Mouse (Mus musculus) CD8-positive naive resting alpha-beta T cell, adult 2 months (primary cell): ENCODE data around the gene Hypk.
A peak's percentile ranks its signal among the peaks of the same experiment; 100 is the strongest.
"Not testable (repeated sequence)": the region's sequence is repeated elsewhere in the genome, so short reads cannot be mapped to it uniquely, and the experiment has no call there.

Source experiments
- DNase-seq, 2 experiments: peaks; one replicate each; pipeline ENCODE4 v3.0.0; 2022; ENCODE audit warnings: low read depth in 2 of 2, low spot score in 2 of 2

Hypk gene

DNA sequence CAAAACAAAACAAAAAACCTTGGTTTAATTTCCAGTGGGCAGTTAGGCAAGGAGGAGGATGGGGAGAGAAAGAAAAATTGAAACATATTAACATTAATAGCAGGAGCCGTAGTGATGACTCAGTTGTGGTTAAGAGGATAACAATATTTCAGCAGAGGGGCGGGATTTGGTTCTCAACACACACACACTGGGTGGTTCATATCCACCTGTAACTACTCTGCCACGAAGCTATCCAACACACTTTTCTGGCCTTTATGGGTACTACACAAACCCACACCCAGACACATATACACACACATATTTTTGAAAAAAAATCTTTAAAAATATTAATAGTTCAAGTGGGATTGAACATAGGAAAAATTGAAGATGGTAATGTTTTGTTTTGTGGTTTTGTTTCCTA, 6.1 kb upstream of the Hypk start:
- no peak for DNase-seq

DNA sequence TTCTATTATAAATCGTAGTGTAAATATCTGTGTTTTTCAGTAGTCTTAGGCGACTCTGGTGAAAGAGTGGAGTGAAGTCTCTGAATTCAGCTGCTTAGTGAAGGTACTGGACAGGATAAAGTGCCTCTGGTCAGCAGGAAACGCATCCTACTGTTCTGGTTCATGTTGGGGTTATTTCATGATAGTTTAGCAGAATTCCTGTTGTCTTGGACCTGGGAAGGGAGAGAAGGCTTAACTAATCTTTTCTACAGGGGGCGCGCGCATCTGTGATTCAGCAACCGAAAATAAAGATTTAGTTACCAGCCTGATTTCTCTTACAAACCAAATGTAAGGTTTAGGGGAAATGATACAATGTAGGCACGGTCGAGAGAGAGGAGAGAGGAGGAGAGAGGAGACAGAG, 5.0 kb upstream of the Hypk start:
- peak in 1 of 2 experiments; percentile 45 for DNase-seq

DNA sequence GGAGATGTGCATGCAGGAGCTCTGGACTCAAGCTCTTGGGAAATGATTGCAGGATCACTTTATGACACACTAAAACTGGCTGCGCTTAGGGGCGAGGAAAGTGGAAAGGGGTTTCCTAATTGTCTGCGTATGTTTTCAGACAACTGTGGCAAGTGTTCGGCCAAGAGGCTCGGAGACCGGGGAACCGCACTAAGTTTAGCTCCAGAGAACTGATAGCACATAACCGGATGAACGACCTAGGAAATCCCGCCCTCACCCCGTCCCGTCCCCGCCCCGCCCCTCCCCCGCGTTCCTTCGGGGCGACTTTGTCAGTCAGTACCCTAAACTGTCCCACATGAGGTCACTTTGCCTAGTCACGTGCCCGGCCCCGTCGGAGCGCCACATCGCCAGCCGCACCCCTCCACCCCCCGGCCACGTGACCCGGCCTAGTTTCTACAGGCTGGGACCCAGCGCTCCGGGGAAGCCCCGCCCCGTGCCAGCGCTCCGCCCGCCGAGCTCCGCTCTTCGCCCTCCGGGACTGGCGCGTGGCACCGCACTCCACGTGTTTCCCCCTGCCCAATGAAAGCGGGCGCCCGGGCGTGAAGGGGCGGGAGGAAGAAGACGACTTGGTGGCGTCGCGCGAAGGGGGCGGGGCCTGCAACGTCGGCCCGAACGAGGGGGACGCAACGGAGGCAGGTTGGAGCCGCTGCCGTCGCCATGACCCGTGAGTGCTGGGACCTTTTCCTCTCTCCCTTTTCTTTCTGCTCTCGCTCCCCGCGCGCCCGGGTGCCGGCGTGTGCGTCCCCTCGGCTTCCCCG, 4.2 kb upstream of the Hypk start, which contains the start of gene Serf2:
Gene Serf2 (plus strand): TSS at position 457 of the 797 bp plus-strand sequence.
- DNase-seq = peak; percentile 99

DNA sequence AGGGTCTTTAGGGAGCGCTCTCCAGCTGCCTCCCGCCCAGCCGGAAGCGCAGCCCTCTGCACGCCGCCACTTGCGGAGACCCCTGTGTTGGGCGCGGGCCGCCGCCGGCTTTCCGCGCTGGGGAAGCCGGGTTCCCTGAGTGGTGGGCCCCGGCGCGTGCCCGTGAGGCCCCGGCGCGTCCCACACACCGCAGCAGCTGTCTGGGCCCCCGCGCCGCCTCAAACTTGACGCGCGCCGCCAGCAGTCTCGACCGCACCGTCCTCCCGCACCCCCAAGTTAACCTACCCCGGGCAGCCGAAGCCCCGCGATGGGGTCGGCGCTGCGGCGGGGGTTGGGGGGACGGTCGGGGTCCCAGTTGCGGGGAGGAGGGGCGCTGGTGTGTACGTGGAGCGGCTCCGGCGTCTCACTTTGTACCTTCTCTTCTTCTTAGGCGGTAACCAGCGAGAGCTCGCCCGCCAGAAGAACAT, 3.5 kb upstream of the Hypk start:
- DNase-seq = no peak

DNA sequence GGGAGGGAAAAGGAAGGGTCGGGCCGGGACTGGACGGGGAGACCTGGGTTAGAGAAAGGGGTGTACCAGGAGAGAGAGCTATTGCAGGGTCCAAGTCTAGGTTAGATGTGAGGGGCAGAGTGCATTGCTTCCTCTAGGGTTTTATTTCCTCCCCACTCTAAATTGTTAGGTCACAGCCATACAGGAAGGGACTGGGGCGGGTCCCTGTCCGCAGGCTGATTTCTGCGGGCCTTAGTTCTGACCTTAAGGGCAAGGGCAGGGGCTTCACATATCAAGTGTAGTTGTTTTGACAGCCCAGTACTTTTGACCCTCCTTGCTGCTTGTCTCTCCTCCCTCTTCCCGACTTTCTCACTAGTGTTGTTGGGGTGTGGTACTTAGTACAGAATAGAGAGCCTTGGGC, 3.0 kb upstream of the Hypk start:
- no peak for DNase-seq

DNA sequence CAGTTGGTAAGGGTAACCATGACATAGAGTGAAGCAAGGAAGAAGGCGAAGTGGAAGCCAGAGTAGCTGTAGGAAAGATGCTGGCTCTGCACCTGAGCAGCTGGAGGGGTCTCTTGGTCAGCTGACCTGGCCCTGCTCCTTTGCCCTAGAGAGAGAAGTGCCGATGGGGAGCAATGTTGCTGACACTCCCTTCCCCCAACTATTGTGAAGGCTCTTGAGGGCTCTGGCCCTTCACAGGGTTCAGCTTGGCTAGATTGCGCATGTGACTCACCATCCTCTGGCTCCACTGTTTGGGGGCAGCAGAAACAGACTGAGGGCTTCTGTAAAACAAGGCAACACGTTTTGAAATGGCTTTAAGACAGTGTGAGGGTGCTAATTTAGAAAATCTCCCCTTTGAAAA, 729 bp upstream of the Hypk start:
- DNase-seq = no peak

DNA sequence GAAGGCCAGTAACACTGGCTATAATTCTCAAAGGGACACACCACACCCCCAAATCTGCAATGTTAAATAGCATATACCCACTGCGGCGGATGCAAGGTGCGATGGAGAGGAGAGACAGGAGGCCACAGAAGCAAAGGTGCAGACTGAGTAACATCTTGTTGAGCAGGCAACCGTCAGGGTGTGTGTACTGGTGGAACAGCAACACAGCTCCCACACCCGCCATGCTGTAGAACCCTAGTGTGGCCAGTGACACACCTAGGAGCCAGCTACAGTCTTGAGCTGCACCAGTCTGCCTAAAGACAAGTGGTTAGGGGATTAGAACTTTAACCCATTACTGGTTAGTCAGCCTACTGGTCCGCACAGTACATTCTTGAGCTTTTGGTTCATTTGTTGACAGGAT, 827 bp downstream of the Hypk start:
- no peak for DNase-seq

DNA sequence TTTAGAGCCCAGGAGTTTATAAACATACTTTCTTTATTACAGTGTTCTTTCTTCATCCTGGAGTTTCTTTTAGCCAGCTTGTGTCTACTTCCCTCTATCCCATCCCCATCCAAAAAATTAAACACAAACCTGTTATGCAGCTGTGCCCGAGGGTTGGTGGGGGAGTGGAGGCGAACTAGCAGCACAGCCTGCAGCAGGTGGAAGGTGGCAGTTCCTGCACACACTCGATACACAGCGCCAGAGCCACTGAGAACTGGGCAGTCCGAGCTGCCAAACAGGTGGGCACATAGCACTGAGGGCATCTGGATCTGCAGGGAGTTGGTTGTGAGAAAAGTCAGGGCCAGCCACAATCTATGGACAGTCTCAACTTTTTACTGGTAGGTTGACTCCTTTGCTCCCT, 2.4 kb downstream of the Hypk start:
- DNase-seq = no peak

DNA sequence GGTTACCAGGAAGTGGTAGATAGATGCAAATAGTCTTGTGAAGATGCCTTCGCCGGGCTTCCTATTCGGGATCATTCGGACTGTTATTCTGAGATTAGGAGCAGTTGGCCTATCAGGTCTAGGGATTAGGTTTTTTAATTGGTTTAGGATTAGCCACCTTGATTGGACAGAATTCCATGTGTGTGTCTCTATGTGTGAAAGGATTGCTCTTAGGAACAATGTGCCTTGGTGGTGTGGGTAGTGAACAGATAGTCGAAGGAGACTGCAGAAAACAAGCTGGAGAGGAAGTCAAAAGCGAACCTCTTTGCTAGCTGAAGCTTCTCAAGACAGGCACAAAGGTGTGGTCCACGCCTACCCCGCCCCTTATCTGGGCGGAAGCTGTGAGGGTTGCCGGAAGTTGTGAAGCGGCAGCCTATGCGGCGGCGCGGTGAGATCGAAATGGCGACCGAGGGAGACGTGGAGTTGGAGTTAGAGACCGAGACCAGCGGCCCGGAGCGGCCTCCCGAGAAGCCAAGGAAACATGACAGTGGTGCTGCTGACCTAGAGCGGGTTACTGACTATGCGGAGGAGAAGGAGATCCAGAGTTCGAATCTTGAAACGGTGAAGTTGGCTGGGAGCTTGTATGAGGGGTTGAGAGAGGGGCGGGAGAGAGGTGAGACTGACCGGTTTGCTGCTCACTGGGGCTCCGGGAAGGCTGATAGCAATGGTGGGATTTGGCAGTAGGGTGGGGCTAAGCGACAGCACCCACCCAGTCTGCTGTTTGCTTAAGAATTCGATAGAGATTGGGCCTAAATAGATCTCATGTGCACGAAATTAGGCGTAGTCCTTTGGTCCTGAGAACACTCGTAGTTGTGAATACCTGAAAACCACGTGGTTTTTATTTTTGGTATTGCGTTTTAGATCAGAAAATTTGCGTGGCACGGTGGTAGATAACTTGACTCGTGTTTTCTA, 3.9 kb downstream of the Hypk start, which contains the start of gene Serinc4:
Gene Serinc4 (minus strand): TSS at position 90 of the 951 bp plus-strand sequence.
- peak; percentile 84 to 85 for DNase-seq

DNA sequence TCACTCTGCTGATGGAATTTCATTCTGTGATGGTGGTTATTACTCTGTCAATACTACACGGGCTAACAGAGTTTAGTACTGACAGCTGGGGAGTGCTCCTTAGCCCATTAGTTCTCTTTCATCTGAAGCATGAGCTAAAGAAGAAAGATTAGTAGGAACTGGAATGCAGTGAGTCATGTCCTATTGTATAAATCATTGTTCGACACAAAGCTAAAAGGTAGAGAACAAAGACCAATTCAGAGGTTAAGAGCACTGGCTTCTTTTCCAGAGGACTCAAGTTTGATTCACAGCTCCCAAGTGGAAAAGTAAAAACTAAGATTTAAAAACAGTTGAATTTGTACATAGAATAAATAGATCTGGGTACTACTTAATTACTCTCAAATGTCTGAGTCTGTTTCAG, 7.0 kb downstream of the Hypk start:
- DNase-seq = no peak

DNA sequence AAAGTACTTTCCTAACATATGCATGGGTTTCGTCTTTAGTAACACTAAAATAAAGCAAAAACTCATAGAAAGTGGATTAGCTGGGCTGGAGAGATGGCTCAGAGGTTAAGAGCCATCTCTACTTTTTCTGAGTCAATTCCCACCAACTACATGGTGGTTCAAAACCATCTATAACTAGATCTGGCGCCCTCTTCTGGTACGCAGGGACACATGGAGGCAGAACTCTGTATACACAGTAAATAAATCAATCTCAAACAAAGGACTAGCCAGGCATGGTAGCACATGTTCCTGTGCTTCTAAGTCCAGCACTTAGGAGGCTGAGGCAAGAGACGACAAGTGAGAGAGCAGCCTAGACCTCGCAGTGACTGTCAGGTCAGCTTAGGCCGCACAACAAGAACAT, 15.9 kb downstream of the Hypk start:
- not testable (repeated sequence) for DNase-seq

DNA sequence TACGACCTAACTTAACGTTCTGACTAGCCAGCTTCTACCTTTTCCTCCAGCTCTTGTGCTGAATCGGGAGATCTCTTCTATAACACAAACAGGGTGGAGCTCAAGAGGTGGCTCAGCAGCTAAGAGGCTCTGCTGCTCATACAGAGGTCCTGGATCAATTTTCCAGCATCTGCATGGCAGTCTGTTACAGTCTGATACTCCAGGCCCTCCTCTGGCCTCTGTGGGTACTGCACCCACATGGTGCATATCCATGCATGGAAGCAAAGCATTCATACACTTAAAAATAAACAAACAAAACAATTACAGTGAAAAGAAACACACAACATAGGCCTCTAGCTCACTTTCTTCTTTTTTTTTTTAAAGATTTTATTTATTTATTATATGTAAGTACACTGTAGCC, 19.7 kb downstream of the Hypk start:
- not testable (repeated sequence) for DNase-seq

DNA sequence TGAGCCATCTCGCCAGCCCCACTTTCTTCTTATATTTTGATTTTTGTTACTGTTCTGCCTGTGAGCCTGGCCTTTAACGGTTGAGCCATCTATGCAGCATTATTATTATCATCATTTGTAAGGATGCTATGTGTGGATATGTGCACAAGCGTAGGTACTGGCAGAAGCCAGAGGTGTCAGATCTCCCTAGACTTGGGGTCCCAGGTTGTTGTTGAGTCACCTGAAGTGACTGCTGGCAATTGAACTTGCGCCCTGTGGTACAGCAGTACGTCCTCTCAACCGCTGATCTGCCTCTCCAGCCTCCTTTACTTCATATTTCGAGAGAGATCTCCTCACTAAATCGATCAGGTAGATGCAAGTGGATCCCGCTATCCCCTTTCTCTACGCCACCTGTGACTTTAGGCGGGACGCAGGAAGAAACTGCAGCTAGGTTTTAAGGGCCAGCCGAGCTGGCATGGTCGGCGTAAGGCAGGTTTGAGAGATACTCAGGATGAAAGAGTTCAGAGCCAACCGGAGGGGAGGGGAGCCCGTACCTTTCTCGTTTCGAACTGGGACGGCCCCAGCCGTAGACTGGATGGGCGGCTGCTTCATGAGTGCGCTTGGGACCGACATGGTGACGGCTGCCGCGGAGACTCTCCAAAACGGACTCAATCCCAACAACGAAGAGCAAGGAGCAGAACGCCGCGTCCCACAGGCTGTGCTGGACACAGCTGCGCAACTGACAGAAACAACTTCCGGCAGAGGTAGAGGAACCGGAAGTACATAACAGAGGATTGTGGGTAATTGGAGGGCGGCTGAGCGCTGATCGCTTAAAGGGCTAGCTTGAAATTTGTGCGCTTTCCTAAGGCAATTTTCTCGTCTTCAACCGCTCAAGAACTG, 20.4 kb downstream of the Hypk start, which contains the start of gene Mfap1b:
Gene Mfap1b (minus strand): TSS at position 767 of the 879 bp plus-strand sequence.
- DNase-seq = peak; percentile 61 to 71

DNA sequence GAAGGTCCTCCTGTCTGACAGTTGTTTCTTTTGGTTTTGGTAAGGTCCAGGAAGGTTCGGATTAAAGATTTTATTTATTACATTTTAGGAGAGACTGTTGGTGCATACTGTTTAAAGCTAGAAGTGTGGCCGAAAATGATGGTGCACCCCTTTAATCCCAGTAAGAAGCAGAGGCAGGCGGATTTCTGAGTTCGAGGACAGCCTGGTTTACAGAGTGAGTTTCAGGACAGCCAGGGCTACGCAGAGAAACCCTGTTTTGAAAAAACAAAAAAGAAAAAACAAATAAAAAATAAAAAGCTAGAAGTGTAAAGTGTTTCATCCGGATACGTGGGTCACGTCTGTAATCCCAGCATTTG, 21.1 kb downstream of the Hypk start:
- DNase-seq = no peak

DNA sequence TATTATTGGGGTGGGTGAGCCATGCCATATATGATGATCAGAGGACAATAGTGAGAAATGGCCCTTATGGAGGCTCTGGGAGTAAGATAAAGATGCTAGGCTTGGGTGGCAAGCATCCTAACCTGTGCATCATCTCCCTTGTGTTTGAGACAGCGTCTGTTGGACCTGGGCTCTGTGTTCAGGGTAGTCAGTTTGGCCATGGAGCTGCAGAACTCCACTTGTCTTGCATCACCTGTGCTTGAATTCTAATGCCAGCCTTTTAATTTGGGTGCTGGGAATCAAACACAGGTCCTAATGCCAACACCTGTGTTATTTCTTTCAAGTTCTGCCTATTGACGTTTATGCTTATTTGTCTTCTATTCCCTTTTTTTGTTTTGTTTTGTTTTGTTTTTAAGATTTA, 22.2 kb downstream of the Hypk start:
- DNase-seq = not testable (repeated sequence)

DNA sequence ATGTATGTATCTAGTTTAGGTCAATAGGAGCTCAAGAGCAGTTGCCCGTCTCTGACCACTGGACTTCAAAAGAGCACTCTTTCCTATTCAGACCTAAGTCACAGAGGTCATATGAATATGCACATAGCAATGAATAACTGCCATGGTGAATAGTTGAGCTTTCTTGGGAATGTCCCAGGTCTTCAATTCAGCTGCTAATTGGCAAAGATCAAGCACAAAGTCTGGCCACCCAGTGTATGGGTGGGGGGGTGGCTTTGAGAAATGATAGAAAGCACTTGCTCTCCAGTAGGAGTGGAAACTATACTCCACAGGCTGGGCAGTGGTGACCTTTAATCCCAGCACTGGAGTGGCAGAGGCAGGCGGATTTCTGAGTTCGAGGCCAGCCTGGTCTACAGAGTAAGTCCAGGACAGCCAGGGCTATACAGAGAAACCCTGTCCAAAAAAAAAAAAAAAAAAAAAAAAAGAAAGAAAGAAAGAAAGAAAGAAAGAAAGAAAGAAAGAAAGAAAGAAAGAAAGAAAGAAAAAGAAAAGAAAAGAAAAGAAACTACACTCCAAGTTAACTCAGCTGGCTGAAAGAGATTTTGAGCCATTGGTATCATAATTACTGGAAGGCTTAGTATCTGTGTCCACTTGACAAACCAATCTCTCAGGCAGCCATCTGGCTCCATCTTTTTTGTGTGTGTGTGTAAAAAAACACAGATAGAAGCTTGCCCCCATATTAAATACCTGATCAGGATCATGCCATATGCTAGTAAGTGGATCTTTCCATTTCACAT, 24.6 kb downstream of the Hypk start:
- no peak for DNase-seq

DNA sequence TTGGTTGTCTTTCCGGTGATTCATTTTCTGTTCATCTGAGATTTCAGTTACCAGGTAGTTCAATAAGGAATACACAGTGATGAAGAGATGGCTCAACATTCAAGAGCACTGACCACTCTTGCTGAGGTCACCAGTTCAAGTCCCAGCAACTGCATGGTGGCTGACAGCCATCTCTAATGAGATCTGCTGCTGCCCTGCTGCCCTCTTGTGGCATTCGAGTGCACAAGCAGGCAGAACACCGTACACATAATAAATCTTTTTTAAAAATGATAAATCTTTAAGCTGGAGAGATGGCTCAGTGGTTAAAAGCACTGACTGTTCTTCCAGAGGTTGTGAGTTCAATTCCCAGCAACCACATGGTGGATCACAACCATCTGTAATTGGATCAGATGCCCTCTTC, 27.4 kb downstream of the Hypk start:
- DNase-seq = peak in 1 of 2 experiments; percentile 42

DNA sequence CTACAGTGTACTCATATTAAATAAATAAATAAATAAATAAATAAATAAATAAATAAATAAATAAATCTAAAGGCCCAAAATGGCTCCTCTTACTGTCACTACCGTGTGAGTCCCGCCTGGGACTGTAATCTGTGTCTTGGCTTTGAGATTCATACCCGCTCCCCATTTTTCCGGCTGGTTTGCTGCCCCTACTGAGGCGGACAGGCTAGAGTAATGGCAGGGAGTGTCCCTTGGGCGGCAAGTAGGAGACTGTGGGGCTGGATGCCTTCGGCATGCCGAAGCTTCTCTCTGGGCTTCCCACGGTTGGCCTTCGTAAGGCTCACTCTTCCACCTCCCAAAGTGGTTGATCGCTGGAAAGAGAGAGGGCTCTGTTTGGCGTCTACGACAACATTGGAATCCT, 27.8 kb downstream of the Hypk start:
- DNase-seq = not testable (repeated sequence)

DNA sequence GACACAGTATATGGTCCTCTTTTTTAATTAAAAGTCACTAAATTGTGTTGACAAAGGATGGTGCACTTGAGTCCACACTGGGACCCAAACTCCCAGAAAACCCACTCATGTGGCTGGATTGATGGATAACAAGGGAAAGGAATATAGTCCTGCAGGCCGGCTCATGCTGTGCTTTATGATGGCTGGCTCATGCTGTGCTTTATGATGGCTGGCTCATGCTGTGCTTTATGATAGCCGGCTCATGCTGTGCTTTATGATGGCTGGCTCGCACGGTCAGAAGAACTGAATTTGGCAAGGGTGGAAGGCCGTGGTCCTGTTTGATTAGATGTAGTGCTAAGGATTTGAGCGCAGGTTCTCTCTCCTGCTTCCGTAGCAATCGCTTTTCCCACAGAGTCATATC, 30.5 kb downstream of the Hypk start:
- DNase-seq = no peak

DNA sequence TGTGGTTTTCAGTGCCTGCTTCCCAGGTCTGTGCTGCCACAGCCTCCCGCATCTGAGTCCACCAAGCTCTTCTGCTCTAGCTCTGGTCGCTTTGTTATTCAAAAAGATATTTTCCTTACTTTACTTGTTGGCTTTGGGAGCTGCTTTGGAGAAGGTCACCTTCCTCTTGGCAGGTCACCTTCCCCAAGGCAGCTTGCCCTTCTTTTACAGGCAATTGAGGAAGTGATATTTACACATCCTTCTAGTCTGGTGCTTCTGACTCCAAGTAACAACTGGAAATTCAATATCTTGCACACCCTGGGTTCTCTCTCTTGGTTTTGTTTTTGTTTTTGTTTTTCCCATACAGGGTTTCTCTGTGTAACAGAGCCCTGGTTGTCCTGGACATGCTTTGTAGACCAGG, 31.3 kb downstream of the Hypk start:
- DNase-seq = not testable (repeated sequence)
